Mouse (Mus musculus): Measurements from ENCODE around the gene Bnip1.

- TF ChIP-seq GATA1 (IDR thresholded peaks at IDR 0.05; ENCODE audit: borderline replicate concordance, low read length): no peak
- TF ChIP-seq FLI1 (IDR thresholded peaks at IDR 0.05; ENCODE audit: low read length): no peak
Measured at GRCm38 (mm10) chr17:26797379-26798128, 16.7 kb downstream of the Bnip1 start.

Data from megakaryocyte, embryonic 14.5 days (primary cell).